In genomic region chr19:23686962-23687295, GRCm38 (mm10) we compare ENCODE assay signal across 8 mouse cellular contexts. TPM values are rescaled to one million over a fixed set of nuclear protein-coding genes. Genes with fewer than 3 reads are reported as not detected.
DNase-seq lines count a peak whose midpoint lies in the region; ATAC-seq and TF ChIP-seq lines count a peak whose summit lies in the region.

No protein-coding gene starts in this region.

- intact Hi-C loops in heart, adult 2 months (cut with DNase I): loop anchor here (1.0 to 10.0 kb wide), 3 partner anchors 72 to 595 kb away; partner anchors contain the start of gene Fxn
- intact Hi-C loops in left cerebral cortex, postnatal 4 days (cut with DNase I): loop anchor here (10.0 kb wide), 1 partner anchor 312 kb away; no protein-coding TSS in a partner anchor

- peaks cover 6% of the 10 kb centered on the region for H3K36me3 ChIP-seq in heart, adult 2 months (ENCODE audit: control insufficient read depth, insufficient read depth, low read length)
- H3K36me3 ChIP-seq in C2C12 (ENCODE audit: control insufficient read depth, insufficient read depth): no peaks in the 10 kb centered on the region
- no peaks in the 10 kb centered on the region for H3K36me3 ChIP-seq in forebrain, embryonic 12.5 days (replicated peaks)
- no peaks in the 10 kb centered on the region for H3K36me3 ChIP-seq in liver, embryonic 13.5 days

- H3K4me1 ChIP-seq in heart, adult 2 months (ENCODE audit: control insufficient read depth, insufficient read depth, low read length): peaks cover 4% of the 10 kb centered on the region
- peaks cover 14% of the 10 kb centered on the region for H3K4me1 ChIP-seq in forebrain, embryonic 12.5 days
- H3K4me1 ChIP-seq in liver, embryonic 13.5 days (replicated peaks): peaks cover 22% of the 10 kb centered on the region

- H3K4me2 ChIP-seq in forebrain, embryonic 12.5 days: peak overlapping the region; percentile 64
- H3K4me2 ChIP-seq in liver, embryonic 13.5 days: peak overlapping the region; percentile 76

- H3K79me2 ChIP-seq in heart, adult 2 months (replicated peaks; ENCODE audit: control insufficient read depth, insufficient read depth, low read length): peaks cover 2% of the 10 kb centered on the region; the same call in 1 of the 2 replicates
- peaks cover 47% of the 10 kb centered on the region for H3K79me2 ChIP-seq in C2C12 (ENCODE audit: control insufficient read depth, insufficient read depth)

- TF ChIP-seq CTCF in heart, adult 2 months (IDR thresholded peaks at IDR 0.05): no peak
- no peak for TF ChIP-seq CTCF in C2C12 (IDR thresholded peaks at IDR 0.05; ENCODE audit: control insufficient read depth, insufficient read depth, insufficient read length)

- H3K79me3 ChIP-seq in C2C12 (ENCODE audit: low read depth): peaks cover 32% of the 10 kb centered on the region

- H3K27ac ChIP-seq in heart, adult 2 months: peak overlapping the region; percentile 98
- peak overlapping the region; percentile 95 for H3K27ac ChIP-seq in forebrain, embryonic 12.5 days
- H3K27ac ChIP-seq in liver, embryonic 13.5 days: peak overlapping the region; percentile 85

- H3K27me3 ChIP-seq in heart, adult 2 months (ENCODE audit: control insufficient read depth, insufficient read depth, low read length): no peaks in the 10 kb centered on the region
- no peaks in the 10 kb centered on the region for H3K27me3 ChIP-seq in C2C12 (ENCODE audit: control insufficient read depth, insufficient read depth, insufficient read length)
- no peaks in the 10 kb centered on the region for H3K27me3 ChIP-seq in forebrain, embryonic 12.5 days
- H3K27me3 ChIP-seq in liver, embryonic 13.5 days: no peaks in the 10 kb centered on the region

- ATAC-seq in forebrain, embryonic 12.5 days (ENCODE audit: low FRiP score): peak; percentile 86
- ATAC-seq in liver, embryonic 13.5 days (ENCODE audit: low read depth): no peak

- 1% methylated on average over 14 of the region's 14 CpGs for WGBS in heart, adult 2 months
- WGBS in forebrain, embryonic 12.5 days: 3% methylated on average over 14 of the region's 14 CpGs
- 2% methylated on average over 14 of the region's 14 CpGs for WGBS in liver, embryonic 13.5 days (ENCODE audit: insufficient replicate concordance)

- no peak for DNase-seq in heart, adult 2 months
- DNase-seq in heart, adult 9 months (ENCODE audit: low spot score in 2 of 2): no peak
- DNase-seq in liver, embryonic 13.5 days: no peak
- DNase-seq in left cerebral cortex, postnatal 4 days: no peak
- DNase-seq in embryo, embryonic 10 days (ENCODE audit: low spot score): no peak
- no peak for DNase-seq in ovary, adult 18-20 months (ENCODE audit: low spot score)

- peak overlapping the region; percentile 91 for H3ac ChIP-seq in C2C12 (ENCODE audit: control insufficient read depth, insufficient read length, low read depth)

- peak overlapping the region; percentile 96 for H3K4me3 ChIP-seq in heart, adult 2 months
- H3K4me3 ChIP-seq in C2C12 (ENCODE audit: insufficient read depth, poor library complexity, severe bottlenecking): peak overlapping the region; percentile 69
- H3K4me3 ChIP-seq in forebrain, embryonic 12.5 days (replicated peaks): peak overlapping the region; percentile 88
- H3K4me3 ChIP-seq in liver, embryonic 13.5 days (replicated peaks): peak overlapping the region; percentile 94

- H3K9ac ChIP-seq in heart, adult 2 months (ENCODE audit: low read depth, low read length): peak overlapping the region; percentile 97
- peak overlapping the region; percentile 84 for H3K9ac ChIP-seq in forebrain, embryonic 12.5 days
- peak overlapping the region; percentile 95 for H3K9ac ChIP-seq in liver, embryonic 13.5 days

- TF ChIP-seq EP300 in heart, adult 2 months (IDR thresholded peaks at IDR 0.05; ENCODE audit: insufficient read depth, low read depth, low read length): 0 out of 2 replicates have a peak, but pooled peaks have one; percentile 36

- peak; percentile 93; the same call in 1 of the 2 replicates for TF ChIP-seq POLR2A in heart, adult 2 months (IDR thresholded peaks at IDR 0.05; ENCODE audit: insufficient read depth, low read depth, low read length)

- no peaks in the 10 kb centered on the region for H3K9me3 ChIP-seq in forebrain, embryonic 12.5 days
- H3K9me3 ChIP-seq in liver, embryonic 13.5 days (replicated peaks): no peaks in the 10 kb centered on the region

TF ChIP-seq in C2C12, 6 proteins besides CTCF, POLR2A, EP300 and RAD21:
- TF ChIP-seq MYOD1 (IDR thresholded peaks at IDR 0.05; ENCODE audit: control insufficient read depth, insufficient read length, low read depth) (no peak), MYOG (IDR thresholded peaks at IDR 0.05; ENCODE audit: control insufficient read depth, extremely low read depth, insufficient read length) (no peak), FOSL1 (IDR thresholded peaks at IDR 0.05; ENCODE audit: insufficient read depth, low read length, poor library complexity, severe bottlenecking) (no peak), CEBPB (IDR thresholded peaks at IDR 0.05; ENCODE audit: low read depth) (no peak), USF1 (IDR thresholded peaks at IDR 0.05; ENCODE audit: low read depth) (no peak), MAX (IDR thresholded peaks at IDR 0.05) (no peak)

RNA-seq across cellular contexts. Expression of gene Ptar1, which starts 0.3 kb away (rescaled TPM):
- 10 to 100 TPM; 22.0 to 23.4 TPM for total RNA-seq in heart, adult 2 months (2021)
- polyA plus RNA-seq in heart, adult 2 months (2012; rRNA removed): 3.5 and 7.4 TPM in 2 replicates
- 1.6 TPM for polyA plus RNA-seq in C2C12 (2012; fragmentation: generic; extraction: Trizol)
- 9.8 and 10.1 TPM in 2 replicates for polyA plus RNA-seq in forebrain, embryonic 12.5 days (2016; fragmentation: Nextera tagmentation; extraction: Ambion mirVana)
- 3.6 and 4.7 TPM in 2 replicates for polyA plus RNA-seq in liver, embryonic 13.5 days (2015; fragmentation: Nextera tagmentation; extraction: Ambion mirVana)
- 10 to 100 TPM; 24.8 to 27.1 TPM for total RNA-seq in left cerebral cortex, postnatal 4 days (2021)

RNA-seq across cellular contexts. Expression of gene 1700028P14Rik, which starts 34.3 kb away (rescaled TPM):
- total RNA-seq in heart, adult 2 months (2021): not detected
- polyA plus RNA-seq in heart, adult 2 months (2012; rRNA removed): 0.18 TPM in 1 of 2 replicates, not detected in the other
- not detected for polyA plus RNA-seq in C2C12 (2012; fragmentation: generic; extraction: Trizol)
- 0.31 and 0.89 TPM in 2 replicates for polyA plus RNA-seq in forebrain, embryonic 12.5 days (2016; fragmentation: Nextera tagmentation; extraction: Ambion mirVana)
- not detected in 2 replicates for polyA plus RNA-seq in liver, embryonic 13.5 days (2015; fragmentation: Nextera tagmentation; extraction: Ambion mirVana)
- 1 to 10 TPM in 1 of 2 experiments, under 1 TPM in 1; 0.90 to 2.0 TPM for total RNA-seq in left cerebral cortex, postnatal 4 days (2021)
